Mouse (Mus musculus) brain, embryonic 18.5 days (tissue): ENCODE data around the gene Cdt1.

Source experiments
- DNase-seq: peaks from one replicate; pipeline ENCODE4 v3.0.0-alpha.2; 2012; ENCODE audit warnings: low read depth, low spot score

Gene Cdt1

GRCm38 (mm10) chr8:122574264-122574663 lies 6.4 kb downstream of the Cdt1 start:
- no peak for DNase-seq

- no peak for DNase-seq
Observed at GRCm38 (mm10) chr8:122574667-122575251, 6.9 kb downstream of the Cdt1 start.

DNA sequence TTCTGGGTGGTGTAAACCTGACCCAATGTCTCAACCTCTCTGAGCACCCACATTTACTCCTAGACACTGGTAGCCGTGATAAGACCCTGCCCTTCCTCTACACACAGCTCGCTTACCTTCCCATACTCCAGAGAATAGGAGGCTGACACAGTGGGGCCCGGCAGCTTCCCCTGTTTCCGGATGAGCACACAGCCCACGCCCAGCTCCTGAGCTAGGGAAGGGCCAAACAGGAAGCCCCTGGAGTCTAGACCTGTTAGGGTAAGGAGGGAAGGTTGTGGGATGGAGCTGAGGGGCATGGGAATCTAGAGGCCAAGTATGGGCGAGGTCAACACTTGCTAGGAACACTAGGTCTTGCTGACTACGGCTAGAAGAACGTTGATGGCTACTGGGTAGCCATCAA lies 7.5 kb downstream of the Cdt1 start:
- DNase-seq: no peak

GRCm38 (mm10) chr8:122575735-122576647 lies 8.2 kb downstream of the Cdt1 start:
- no peak for DNase-seq

GRCm38 (mm10) chr8:122576648-122577022 lies 8.8 kb downstream of the Cdt1 start, which contains the start of gene Aprt:
Aprt (minus strand) TSS chr8:122576909.
- peak; percentile 80 for DNase-seq

- DNase-seq: no peak
Observed at GRCm38 (mm10) chr8:122577116-122577515, 9.3 kb downstream of the Cdt1 start.

- no peak for DNase-seq
Observed at GRCm38 (mm10) chr8:122579196-122579595, 11.4 kb downstream of the Cdt1 start.

GRCm38 (mm10) chr8:122580926-122581325 lies 13.1 kb downstream of the Cdt1 start:
- DNase-seq: no peak

DNA sequence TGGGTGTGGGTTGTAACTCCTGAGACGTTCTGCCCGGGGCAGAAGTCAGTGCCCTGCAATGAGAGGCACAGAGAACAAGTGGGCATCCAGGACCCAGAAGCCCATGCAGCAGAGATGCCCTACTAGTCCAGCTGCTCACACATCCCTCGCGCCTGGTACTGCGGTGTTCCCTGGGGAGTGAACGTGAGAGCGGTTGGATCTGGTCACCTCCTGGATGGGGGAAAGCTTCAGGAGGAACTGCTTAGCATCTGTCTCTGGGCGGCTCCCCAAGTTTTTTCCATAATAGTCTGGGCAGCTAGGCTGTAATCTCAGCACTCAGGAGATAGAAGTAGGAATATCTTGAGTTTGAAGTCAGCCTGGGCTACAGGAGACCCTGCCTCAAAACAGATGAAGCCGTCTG lies 17.2 kb downstream of the Cdt1 start:
- no peak for DNase-seq

- no peak for DNase-seq
Observed at GRCm38 (mm10) chr8:122585411-122585891, 17.6 kb downstream of the Cdt1 start.

- no peak for DNase-seq
Observed at GRCm38 (mm10) chr8:122586171-122586570, 18.4 kb downstream of the Cdt1 start.

GRCm38 (mm10) chr8:122586749-122587148 lies 18.9 kb downstream of the Cdt1 start:
- no peak for DNase-seq

DNA sequence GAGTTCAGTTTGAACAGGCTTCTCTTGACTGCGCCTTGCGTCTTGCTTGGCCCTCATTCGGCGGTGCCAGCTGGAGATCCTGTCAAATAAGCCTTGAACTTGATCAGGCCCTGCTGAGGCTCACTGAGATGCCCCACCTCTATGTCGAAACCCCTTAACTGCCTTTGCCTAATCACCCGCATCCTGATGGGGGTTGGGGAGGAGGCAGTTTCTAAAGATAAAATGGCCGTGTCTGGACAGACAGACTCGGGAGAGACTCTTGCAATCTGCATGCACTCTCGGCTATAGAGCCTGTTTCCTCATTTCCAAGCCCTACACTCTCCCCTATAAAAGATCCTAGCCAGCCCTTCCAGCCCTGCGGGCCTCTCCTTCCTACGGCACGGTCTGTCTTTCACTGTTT lies 25.4 kb downstream of the Cdt1 start:
- no peak for DNase-seq

DNA sequence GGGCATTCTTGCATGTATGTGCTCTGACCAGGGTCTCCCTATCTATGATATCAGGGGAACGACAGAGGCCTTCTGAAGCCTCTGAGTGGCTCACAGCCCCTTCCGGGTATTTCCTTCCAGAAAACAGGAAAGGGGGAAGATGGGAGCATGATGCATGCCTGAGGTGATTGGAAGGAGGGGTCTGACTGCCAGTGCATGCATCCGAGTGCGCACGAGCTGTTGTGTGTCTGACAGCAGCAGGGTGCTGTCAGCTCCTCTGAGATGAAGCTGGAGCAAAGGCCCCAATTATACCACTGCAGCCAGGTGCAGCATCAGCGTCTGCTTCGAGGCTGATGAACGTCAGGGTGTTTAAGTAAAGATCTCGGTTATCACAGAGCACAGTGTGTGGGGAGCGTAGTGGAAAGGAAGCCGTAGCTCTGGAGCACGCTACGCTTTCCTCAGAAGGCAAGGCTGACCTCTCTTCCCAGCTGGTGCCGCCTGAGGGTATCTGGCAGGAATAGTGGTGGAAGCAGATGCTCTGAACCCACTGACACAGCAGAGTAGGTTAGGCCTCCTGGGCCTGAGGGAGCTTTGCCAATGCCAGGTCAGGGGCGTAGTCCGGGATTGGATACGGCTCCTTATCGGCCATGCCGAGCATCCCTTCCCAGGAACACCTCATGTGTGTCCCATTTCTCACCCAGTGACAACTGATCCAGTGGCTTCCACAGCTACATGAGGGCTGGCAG lies 26.1 kb downstream of the Cdt1 start:
- DNase-seq: no peak

DNA sequence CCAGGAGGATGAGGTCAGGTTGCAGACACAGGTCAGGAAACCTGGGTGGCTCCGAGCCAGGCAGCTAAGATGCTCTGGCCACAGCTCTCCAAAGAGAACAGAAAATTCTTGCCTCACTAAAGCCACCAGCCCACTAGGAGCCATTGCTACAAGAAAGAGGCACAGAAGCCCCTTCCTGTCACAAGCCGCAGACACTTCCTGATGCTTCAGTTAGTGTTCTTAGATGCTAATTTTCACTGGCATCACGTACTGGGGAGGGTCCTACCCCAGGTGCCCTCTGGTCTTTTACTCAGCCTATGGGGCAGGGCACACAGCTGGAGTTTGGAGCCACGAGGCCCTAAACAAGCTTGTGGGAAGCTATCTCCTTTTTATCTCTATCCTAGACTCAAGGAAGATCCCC lies 28.2 kb downstream of the Cdt1 start:
- DNase-seq: no peak

DNA sequence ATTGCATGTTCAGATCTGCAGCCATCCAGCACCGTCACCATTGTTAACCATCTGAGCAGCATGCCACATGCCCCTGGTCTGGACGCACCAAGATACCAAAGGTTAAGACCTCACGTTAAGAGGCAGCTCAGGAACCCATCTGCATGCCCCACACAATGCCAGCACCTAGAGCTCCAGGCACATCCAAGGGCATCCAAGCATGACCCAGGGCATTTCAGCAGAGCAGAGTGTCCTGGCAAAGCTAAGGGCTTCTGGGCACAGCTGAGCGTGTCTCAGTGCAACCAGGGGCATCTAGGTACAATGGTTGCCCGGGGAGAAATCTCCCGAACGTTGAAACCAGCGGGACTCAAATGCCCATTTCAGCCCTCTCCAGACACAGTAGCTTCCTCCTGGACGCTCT lies 32.9 kb downstream of the Cdt1 start:
- DNase-seq: no peak

DNA sequence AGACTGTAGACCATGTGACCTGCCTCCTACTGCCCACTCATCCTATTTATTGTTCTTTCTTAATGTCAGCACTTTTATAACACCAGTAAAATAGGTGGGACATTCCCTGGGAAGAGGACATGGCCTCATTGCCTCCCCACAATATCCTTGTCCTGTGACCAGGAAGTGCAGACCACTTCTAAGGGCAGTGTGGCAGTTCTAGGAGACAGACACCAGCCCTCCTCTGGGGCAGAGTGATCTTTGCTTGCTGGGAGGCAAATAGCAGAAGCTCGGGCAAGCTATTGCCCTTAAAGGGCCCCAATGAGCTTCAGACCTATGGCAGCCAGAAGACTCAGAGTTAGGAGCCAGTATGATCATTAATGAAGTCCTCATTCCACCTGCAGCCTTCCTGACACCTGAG lies 36.8 kb downstream of the Cdt1 start:
- DNase-seq: no peak

DNA sequence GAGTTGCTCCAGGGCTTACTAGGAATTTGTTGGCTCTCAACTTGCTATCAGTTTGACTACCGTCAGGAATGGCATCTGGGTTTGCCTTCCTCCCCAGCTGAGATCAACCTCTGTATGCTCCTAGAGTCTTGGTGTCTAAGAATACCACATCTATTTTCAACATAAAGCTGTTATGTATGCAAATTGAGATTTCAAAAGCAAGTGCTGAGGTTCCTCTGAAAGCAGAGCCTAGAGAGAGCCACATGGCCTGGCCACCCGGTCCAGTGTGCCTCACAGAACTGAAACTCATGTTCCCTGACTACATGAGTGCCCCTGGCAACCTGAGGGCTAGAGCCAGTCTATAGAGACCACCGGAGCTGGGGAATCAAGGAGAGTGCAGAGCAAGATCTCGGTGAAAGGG lies 37.6 kb downstream of the Cdt1 start:
- DNase-seq: no peak

GRCm38 (mm10) chr8:122606810-122607209 lies 39.0 kb downstream of the Cdt1 start:
- DNase-seq: no peak

DNA sequence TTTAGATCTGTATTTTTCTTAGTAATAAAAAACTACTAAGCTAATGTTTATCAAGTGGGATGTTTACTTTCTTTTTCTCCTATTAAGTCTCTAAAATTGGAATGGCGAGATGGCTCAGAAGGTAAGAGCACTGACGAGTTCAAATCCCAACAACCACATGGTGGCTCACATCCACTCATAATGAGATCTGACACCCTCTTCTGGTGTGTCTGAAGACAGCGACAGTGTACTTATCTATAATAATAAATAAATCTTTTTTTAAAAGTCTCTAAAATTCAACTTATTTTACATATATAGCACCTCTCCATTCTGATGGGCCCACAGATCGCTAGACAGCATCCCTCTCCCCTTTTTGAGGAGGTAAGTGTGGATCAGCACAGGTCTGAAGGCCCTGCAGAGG lies 42.4 kb downstream of the Cdt1 start:
- DNase-seq: no peak

- DNase-seq: no peak
Observed at GRCm38 (mm10) chr8:122610612-122611277, 42.9 kb downstream of the Cdt1 start.
